Mouse (Mus musculus) left cerebral cortex, postnatal 14 days (tissue): Measurements from ENCODE around the gene Iqcc. TPM values are rescaled to one million over a fixed set of nuclear protein-coding genes. Genes with fewer than 3 reads are reported as not detected.

ENCODE experiments used
- DNase-seq, 2 experiments: peaks; one replicate each; pipeline ENCODE4 v3.0.0; 2021 to 2022; ENCODE audit warnings: low spot score in 2 of 2, mixed read lengths in 1 of 2
- intact Hi-C: fragments of 180-260 bp; cut with DNase I; formaldehyde crosslinking; loops from one replicate; pipeline ENCODE4 v1.15.1; 2025
- total RNA-seq, 2 experiments: library from RNA; stranded (reverse); gene quantifications; 2 replicates each; pipeline ENCODE4 v1.2.3; 2021

Iqcc gene
- total RNA-seq, 2 experiments from 2014 or later, result 29.3 to 35.1 TPM

DNA sequence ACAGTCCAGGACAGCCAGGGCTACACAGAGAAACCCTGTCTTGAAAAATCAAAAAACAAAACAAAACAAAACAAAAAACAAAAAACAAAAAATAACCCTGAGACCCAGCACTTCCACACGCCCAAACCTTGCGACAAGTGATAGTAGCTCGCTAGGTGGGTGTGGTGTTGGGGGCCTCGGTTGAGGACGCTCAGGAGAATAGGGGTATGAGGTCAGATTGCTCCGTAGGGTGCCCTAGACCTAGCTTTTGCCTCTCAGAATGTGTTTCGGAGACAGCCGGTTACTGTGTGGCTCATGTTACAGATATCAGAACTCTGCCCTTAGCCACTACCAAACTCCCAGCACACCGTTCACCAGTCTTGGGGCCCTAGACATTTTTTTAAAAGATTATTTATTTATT, 33.1 kb downstream of the Iqcc start:
- no peak for DNase-seq
- intact Hi-C loops, result no loop called here

GRCm38 (mm10) chr4:129584884-129585608, 33.9 kb downstream of the Iqcc start:
- intact Hi-C loops, result no loop called here
- DNase-seq, result peak; percentile 86 to 91

DNA sequence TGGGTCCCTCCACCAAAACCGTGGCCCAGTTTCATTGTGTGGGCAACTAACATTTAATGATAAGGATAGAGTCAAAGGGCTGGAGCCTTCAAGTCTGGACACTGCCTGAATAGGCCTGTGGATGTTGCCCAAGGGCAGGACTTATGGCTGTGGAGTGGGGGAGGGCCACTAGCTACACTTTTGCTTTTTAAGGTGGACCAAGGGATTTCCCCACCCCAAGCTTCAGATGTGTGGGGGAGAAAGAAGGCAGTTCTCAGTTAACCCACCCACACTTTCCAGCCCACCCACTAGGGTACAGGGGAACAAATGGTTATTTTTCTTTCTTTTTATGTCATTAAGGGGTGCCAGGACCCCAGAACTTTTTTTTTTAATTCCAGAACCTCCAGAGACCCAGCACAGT, 34.5 kb downstream of the Iqcc start:
- intact Hi-C loops, result no loop called here
- no peak for DNase-seq

DNA sequence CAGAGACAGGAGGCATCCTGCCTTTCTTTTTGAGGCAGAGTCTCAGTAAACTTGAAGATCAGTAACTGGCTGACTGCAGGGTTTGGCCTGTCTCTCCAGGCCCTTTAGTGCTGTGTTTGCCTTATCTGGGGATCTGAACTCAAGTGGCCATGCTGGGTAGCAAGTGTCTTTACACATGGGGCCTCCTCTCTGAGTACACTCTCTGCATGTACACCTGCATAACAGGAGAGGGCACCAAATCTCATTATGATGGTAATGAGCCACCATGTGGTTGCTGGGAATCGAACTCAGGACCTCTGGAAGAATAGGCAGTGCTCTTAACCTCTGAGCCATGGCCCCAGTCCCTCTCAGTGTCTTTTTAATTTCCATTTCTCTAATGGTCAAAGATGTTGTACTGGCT, 36.6 kb downstream of the Iqcc start:
- no peak for DNase-seq
- intact Hi-C loops, result no loop called here

- no peak for DNase-seq
- intact Hi-C loops, result no loop called here
These were observed 38.6 kb downstream of the Iqcc start for GRCm38 (mm10) chr4:129580347-129580746.

DNA sequence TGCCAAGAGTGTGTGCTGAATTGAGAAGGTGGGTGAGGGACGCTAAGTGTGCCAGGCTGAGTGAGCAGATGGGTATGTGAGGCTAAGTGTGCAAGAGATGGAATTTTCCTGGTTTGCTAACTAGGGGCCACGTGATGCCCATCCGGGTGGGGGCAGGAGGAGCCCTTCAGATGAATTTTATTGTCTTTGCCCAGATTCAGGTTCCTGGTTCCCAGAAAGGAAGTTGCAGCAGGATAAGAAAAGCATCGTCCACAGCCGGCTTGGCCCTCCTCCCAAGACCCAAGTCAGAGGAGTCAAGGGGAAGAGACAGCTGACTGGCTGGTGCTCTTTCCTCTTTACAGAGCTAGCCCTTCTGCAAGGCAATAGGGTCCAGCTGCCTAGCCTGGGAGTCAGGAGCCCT, 40.4 kb downstream of the Iqcc start, which contains the start of gene Fam167b:
Gene Fam167b (minus strand): TSS at position 84 of the 400 bp plus-strand sequence.
- DNase-seq, result peak in 1 of 2 experiments; percentile 21
- intact Hi-C loops, result no loop called here

DNA sequence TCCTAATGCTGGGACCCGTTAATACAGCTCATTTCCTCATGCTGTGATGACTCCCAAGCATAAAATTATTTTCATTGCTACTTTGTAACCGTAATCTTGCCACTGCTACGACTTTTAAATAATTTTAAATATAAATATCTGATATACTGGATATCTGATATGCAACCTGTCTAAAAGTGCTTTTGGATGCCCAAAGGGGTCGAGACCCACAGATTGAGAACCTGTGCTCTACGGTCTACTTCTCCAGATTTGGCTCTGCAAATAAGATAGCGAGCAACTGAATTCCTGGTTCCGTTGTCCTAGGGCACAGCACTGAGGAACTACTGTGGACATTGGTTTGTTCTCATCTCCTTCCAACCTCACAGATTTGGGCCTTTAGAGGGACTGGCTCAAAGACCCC, 41.2 kb downstream of the Iqcc start:
- DNase-seq, result no peak
- intact Hi-C loops, result no loop called here

DNA sequence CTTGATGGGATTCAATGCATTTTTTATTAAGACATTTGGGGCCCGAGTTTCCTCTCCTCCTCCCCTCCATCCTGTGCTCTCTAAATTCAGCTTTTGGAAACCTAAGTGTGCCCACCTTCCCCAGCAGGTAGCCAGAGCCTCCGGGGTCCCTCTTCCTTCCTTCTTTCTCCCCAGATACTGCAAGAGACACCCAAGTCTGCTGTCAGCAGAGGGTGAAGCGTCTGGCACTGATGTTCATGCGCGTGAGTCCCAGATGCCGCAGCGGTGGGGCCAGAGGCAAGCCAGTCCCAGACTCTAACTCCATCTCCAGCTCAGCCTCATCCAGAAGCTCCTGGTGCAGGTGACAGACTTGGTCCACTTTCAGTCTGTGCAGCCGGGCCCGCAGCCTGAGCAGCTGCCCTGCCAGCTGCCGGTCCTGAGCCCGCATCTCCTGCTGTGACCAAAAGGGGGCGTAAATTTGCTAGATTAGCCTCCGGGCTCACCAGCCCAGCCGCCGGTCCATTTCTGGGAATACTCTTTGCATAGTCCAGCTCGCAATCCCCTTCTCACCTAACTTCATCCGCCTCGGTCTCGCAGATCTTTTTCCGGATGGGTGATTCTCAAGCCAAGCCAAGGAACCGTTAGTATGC, 41.9 kb downstream of the Iqcc start:
- intact Hi-C loops, result no loop called here
- DNase-seq, result peak; percentile 65 to 71

GRCm38 (mm10) chr4:129575171-129575844, 43.6 kb downstream of the Iqcc start:
- intact Hi-C loops, result no loop called here
- DNase-seq, result no peak

DNA sequence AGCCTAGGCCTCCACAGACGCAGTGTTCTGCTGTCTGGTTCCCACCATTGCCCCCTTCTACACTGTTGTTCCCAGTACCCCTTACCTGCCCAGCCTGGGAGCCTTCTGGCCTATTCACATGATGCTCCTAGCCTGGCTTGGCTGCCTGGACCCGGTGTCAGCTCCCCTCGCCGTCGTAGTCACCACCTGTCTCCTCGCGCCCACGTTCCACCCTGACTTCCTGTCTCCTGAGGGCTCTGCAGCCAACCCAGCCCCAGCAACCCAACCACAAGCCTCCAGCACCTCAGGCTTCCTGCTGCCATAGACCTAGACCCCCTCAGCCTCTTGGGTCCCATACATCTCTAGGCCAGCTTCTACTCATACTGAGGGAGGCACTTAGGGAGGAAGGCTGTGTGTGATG, 45.5 kb downstream of the Iqcc start, which contains the start of gene Lck:
Gene Lck (minus strand): TSS at position 212 of the 400 bp plus-strand sequence.
- intact Hi-C loops, result no loop called here
- no peak for DNase-seq

- intact Hi-C loops, result no loop called here
- no peak for DNase-seq
These were observed 45.9 kb downstream of the Iqcc start for GRCm38 (mm10) chr4:129573093-129573370.

GRCm38 (mm10) chr4:129572236-129573092, 46.4 kb downstream of the Iqcc start:
- intact Hi-C loops, result no loop called here
- no peak for DNase-seq

DNA sequence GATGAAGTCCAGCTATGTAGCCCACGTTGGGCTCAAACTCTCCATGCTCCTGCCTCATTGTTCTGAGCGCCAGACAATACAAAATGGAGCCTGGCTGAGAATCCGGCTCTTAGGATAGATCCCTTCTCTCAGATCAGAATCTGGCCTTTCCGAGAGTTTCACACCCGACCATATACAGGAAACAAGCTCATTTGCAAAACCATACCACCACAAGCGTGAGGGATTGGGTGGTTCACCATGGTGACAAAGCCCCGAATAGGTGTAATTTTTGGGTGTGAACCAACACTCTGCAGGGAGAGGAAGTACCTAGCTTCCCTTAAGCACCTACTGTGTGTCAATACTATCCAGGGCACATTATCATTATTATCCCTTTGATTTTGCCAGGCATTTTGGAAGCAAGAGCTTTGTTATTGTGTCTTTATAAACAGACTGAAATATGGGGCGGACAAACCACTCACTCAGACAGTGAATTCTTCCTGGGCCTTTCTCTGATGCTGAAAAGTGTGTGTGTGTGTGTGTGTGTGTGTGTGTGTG, 47.3 kb downstream of the Iqcc start:
- no peak for DNase-seq
- intact Hi-C loops, result no loop called here

DNA sequence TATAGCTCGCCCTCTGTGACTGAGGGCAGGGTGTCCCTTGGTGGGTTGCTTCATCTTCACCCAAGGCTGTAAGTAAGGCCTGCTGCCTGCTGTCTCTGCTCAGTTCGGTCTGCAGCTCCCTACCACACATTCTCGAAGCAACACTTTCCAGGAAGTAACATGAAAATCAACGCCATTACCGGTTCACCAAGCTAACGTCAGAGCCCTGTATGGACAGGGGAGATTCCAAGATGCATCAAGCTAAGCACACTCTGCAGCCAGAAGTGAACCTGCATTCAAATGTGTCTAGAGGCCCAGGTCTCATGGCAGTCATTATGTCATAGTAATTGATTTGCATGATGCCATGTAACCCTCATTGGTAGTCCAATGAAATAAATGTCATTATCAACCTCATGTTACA, 48.9 kb downstream of the Iqcc start:
- DNase-seq, result no peak
- intact Hi-C loops, result no loop called here

- DNase-seq, result no peak
- intact Hi-C loops, result no loop called here
These were observed 50.5 kb downstream of the Iqcc start for GRCm38 (mm10) chr4:129568366-129568765.

DNA sequence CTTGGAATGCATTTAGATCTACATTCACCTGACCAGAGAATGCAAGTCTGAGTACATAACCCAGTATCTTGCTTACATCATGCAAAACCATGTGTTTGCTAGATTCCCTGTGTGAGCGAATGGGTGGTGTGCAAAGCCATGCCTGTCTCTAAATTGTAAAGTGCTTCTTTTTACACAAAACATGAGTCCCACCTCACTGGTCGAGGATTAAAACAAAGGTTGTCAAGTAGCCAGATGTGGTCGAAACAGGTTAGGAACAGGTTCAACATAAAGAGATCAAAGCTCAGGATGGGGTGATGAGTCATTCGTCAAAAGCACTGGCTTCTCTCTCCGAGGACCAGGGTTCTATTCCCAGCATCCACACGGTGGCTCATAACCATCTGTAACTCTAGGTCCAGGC, 53.8 kb downstream of the Iqcc start:
- no peak for DNase-seq
- intact Hi-C loops, result no loop called here
